Mouse (Mus musculus): ENCODE measurements around the gene Gm21671. TPM values are rescaled to one million over a fixed set of nuclear protein-coding genes. Genes with fewer than 3 reads are reported as not detected.
"Not testable (repeated sequence)": the region's sequence is repeated elsewhere in the genome, so short reads cannot be mapped to it uniquely, and the experiment has no call there.

The Gm21671 gene
- polyA plus RNA-seq (2016; fragmentation: Nextera tagmentation; extraction: Ambion mirVana): not detected in 2 replicates

DNA sequence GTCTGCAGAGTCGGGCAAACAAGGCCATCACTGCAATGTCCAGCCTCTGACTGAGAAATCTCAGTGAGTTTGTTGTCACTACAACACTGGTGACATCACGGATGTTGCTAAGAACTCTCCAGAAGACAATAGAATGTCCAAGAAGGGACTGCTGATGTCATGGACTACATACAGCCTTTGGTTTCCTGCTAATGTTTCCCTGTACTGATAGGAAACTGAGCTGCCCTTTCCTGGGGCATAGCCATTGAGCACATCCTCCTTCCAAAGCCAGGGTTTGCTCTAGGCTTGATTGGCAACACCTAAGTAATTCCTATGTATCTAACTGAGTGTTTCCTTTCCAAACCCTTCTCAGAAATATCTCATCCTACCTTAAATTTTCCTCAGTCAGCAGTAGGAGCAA is at the start of gene Gm21671:
TSS of gene Gm21671 (minus strand) at position 101 of the 400 bp plus-strand sequence.
- not testable (repeated sequence) for H3K9me3 ChIP-seq; H3K4me1 ChIP-seq (replicated peaks); H3K36me3 ChIP-seq; H3K4me3 ChIP-seq (replicated peaks); H3K9ac ChIP-seq (replicated peaks); H3K4me2 ChIP-seq; ATAC-seq (ENCODE audit: insufficient number of reproducible peaks, insufficient read depth, low FRiP score, low TSS enrichment, low read depth); H3K27ac ChIP-seq
- H3K27me3 ChIP-seq: peaks cover 12% of the 10 kb centered on the region
- 72% methylated on average over 2 of the region's 2 CpGs for WGBS

DNA sequence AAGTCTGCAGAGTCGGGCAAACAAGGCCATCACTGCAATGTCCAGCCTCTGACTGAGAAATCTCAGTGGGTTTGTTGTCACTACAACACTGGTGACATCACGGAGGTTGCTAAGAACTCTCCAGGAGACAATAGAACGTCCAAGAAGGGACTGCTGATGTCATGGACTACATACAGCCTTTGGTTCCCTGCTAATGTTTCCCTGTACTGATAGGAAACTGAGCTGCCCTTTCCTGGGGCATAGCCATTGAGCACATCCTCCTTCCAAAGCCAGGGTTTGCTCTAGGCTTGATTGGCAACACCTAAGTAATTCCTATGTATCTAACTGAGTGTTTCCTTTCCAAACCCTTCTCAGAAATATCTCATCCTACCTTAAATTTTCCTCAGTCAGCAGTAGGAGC is 34.3 kb upstream of the Gm21671 start, which contains the start of gene Gm21698:
TSS of gene Gm21698 (minus strand) at position 101 of the 400 bp plus-strand sequence.
- not testable (repeated sequence) for ATAC-seq (ENCODE audit: insufficient number of reproducible peaks, insufficient read depth, low FRiP score, low TSS enrichment, low read depth); H3K9me3 ChIP-seq; H3K4me2 ChIP-seq; H3K9ac ChIP-seq (replicated peaks); H3K27me3 ChIP-seq; H3K4me1 ChIP-seq (replicated peaks); H3K27ac ChIP-seq; H3K36me3 ChIP-seq; H3K4me3 ChIP-seq (replicated peaks)
- no CpG with 5 or more reads among the region's 3 CpGs for WGBS

DNA sequence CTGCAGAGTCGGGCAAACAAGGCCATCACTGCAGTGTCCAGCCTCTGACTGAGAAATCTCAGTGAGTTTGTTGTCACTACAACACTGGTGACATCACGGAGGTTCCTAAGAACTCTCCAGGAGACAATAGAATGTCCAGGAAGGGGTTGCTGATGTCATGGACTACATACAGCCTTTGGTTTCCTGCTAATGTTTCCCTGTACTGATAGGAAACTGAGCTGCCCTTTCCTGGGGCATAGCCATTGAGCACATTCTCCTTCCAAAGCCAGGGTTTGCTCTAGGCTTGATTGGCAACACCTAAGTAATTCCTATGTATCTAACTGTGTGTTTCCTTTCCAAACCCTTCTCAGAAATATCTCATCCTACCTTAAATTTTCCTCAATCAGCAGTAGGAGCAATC is 18.3 kb upstream of the Gm21671 start, which contains the start of gene Gm21680:
TSS of gene Gm21680 (minus strand) at position 101 of the 400 bp plus-strand sequence.
- H3K9ac ChIP-seq (replicated peaks); H3K27ac ChIP-seq; H3K4me3 ChIP-seq (replicated peaks); H3K27me3 ChIP-seq; ATAC-seq (ENCODE audit: insufficient number of reproducible peaks, insufficient read depth, low FRiP score, low TSS enrichment, low read depth); H3K4me1 ChIP-seq (replicated peaks); H3K4me2 ChIP-seq; H3K9me3 ChIP-seq; H3K36me3 ChIP-seq: not testable (repeated sequence)
- no CpG with 5 or more reads among the region's 2 CpGs for WGBS

DNA sequence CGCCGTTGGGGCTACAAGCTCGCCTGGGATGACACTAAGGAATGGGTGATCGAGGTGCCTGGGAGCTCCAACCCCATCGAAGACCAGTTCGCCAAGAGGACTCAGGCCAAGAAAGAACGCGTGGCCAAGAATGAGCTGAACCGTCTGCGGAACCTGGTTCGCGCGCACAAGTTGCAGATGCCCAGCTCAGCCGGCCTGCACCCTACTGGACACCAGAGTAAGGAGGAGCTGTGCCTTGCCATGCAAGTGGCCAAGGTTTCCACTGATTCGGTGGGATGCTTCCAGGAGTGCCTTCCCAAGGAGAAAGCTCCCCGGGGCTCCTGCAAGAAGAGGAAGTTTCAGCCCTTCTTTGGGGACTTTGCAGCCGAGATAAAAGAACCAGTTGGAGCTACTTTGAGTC is 2.8 kb upstream of the Gm21671 start:
- Histone ChIP-seq H3K27me3 (peaks cover 12% of the 10 kb centered on the region), H3K4me2 (peak overlapping the region; percentile 40), H3K4me3 (replicated peaks) (0 out of 2 replicates have a peak overlapping the region, but pooled peaks have one; percentile 22)
- H3K27ac ChIP-seq; H3K36me3 ChIP-seq; H3K9me3 ChIP-seq; H3K9ac ChIP-seq (replicated peaks); ATAC-seq (ENCODE audit: insufficient number of reproducible peaks, insufficient read depth, low FRiP score, low TSS enrichment, low read depth); H3K4me1 ChIP-seq (replicated peaks): not testable (repeated sequence)
- 54% methylated on average over 17 of the region's 17 CpGs for WGBS

DNA sequence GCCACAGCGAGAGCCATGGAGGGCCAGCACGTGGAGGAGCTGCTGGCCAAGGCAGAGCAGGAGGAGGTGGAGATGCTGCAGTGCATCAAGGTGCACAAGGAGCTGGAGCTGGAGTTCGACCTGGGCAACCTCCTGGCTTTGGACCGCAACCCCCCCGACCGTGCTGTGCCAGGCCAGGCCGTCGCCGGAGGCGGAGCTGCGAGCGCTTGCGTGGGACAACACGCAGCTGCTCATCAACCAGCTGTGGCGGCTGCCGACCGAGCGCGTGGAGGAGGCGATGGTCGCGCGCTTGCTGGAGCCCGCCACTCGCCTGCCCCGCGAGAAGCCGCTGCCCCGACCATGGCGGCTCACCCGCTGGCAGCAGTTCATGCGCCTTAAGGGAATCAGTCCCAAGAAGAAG is 2.4 kb upstream of the Gm21671 start:
- not testable (repeated sequence) for H3K27ac ChIP-seq; H3K9ac ChIP-seq (replicated peaks); H3K36me3 ChIP-seq; H3K4me1 ChIP-seq (replicated peaks); H3K9me3 ChIP-seq; ATAC-seq (ENCODE audit: insufficient number of reproducible peaks, insufficient read depth, low FRiP score, low TSS enrichment, low read depth)
- Histone ChIP-seq H3K27me3 (peaks cover 12% of the 10 kb centered on the region), H3K4me3 (replicated peaks) (peak overlapping the region; percentile 22), H3K4me2 (peak overlapping the region; percentile 40)
- 29% methylated on average over 32 of the region's 32 CpGs for WGBS

DNA sequence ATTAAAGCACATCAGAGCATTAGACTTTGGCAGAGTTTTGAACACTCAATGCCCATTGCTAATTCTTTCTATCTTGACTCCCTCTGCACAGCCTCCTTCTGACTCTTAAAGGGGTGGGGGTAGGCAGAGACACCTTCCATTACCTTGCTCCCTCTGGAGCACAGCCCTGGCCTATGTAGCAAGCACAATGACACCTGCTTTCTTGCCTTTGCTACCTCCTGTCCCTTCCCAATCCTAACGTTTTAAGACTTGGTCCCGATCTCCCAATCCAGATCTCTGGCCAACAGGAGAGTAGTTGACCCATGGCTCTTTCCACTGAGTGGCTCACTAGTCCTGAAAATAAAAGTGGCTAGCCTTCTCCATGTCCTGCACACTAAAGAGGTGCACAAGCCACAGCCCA is 8.8 kb downstream of the Gm21671 start:
- WGBS: 79% methylated on average over 2 of the region's 2 CpGs
- H3K27ac ChIP-seq: not testable (repeated sequence)

DNA sequence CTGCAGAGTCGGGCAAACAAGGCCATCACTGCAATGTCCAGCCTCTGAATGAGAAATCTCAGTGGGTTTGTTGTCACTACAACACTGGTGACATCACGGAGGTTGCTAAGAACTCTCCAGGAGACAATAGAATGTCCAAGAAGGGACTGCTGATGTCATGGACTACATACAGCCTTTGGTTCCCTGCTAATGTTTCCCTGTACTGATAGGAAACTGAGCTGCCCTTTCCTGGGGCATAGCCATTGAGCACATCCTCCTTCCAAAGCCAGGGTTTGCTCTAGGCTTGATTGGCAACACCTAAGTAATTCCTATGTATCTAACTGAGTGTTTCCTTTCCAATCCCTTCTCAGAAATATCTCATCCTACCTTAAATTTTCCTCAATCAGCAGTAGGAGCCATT is 11.9 kb downstream of the Gm21671 start, which contains the start of gene Gm21663:
TSS of gene Gm21663 (minus strand) at position 101 of the 400 bp plus-strand sequence.
- not testable (repeated sequence) for H3K9me3 ChIP-seq; H3K9ac ChIP-seq (replicated peaks); H3K27ac ChIP-seq; H3K4me2 ChIP-seq; ATAC-seq (ENCODE audit: insufficient number of reproducible peaks, insufficient read depth, low FRiP score, low TSS enrichment, low read depth); H3K36me3 ChIP-seq; H3K27me3 ChIP-seq; H3K4me1 ChIP-seq (replicated peaks); H3K4me3 ChIP-seq (replicated peaks)
- 63% methylated on average over 2 of the region's 2 CpGs for WGBS

More for the DNA sequence above, 8.8 kb downstream of the Gm21671 start:
- H3K4me1 ChIP-seq (replicated peaks); H3K4me3 ChIP-seq (replicated peaks); H3K27me3 ChIP-seq; H3K9me3 ChIP-seq; ATAC-seq (ENCODE audit: insufficient number of reproducible peaks, insufficient read depth, low FRiP score, low TSS enrichment, low read depth); H3K9ac ChIP-seq (replicated peaks); H3K36me3 ChIP-seq; H3K4me2 ChIP-seq: not testable (repeated sequence)

Other genes starting within 250 kb of the Gm21671 start
- 14.5 and 14.9 TPM in 2 replicates for gene Xrcc2, start 248.6 kb downstream of the Gm21671 start, polyA plus RNA-seq (2016; fragmentation: Nextera tagmentation; extraction: Ambion mirVana)
- 2.7 and 3.6 TPM in 2 replicates for gene Actr3b, start 194.4 kb downstream of the Gm21671 start, polyA plus RNA-seq (2016; fragmentation: Nextera tagmentation; extraction: Ambion mirVana)
- 0.08 TPM in 1 of 2 replicates, not detected in the other for gene Gm21663, start 12.0 kb downstream of the Gm21671 start, polyA plus RNA-seq (2016; fragmentation: Nextera tagmentation; extraction: Ambion mirVana)
- gene Gm21680, start 18.2 kb upstream of the Gm21671 start, polyA plus RNA-seq (2016; fragmentation: Nextera tagmentation; extraction: Ambion mirVana): 0.13 TPM in 1 of 2 replicates, not detected in the other
- 0.10 TPM in 1 of 2 replicates, not detected in the other for gene Gm21698, start 34.2 kb upstream of the Gm21671 start, polyA plus RNA-seq (2016; fragmentation: Nextera tagmentation; extraction: Ambion mirVana)
- gene Gm1979, start 50.4 kb upstream of the Gm21671 start, polyA plus RNA-seq (2016; fragmentation: Nextera tagmentation; extraction: Ambion mirVana): not detected in 2 replicates
- not detected in 2 replicates for gene Gm5862, start 68.5 kb upstream of the Gm21671 start, polyA plus RNA-seq (2016; fragmentation: Nextera tagmentation; extraction: Ambion mirVana)
- not detected in 2 replicates for gene Speer4a, start 85.1 kb upstream of the Gm21671 start, polyA plus RNA-seq (2016; fragmentation: Nextera tagmentation; extraction: Ambion mirVana)
- gene Gm7347, start 104.2 kb upstream of the Gm21671 start, polyA plus RNA-seq (2016; fragmentation: Nextera tagmentation; extraction: Ambion mirVana): not detected in 2 replicates
- not detected in 2 replicates for gene Gm10471, start 134.9 kb upstream of the Gm21671 start, polyA plus RNA-seq (2016; fragmentation: Nextera tagmentation; extraction: Ambion mirVana)
- gene 5031410I06Rik, start 150.9 kb upstream of the Gm21671 start, polyA plus RNA-seq (2016; fragmentation: Nextera tagmentation; extraction: Ambion mirVana): 0.10 TPM in 1 of 2 replicates, not detected in the other
- 0.14 TPM in 1 of 2 replicates, not detected in the other for gene Gm10220, start 167.0 kb upstream of the Gm21671 start, polyA plus RNA-seq (2016; fragmentation: Nextera tagmentation; extraction: Ambion mirVana)